In genomic region chrX:23328116-23328515, GRCm38 (mm10) we compare ENCODE assay signal across 9 mouse cellular contexts. TPM values are rescaled to one million over a fixed set of nuclear protein-coding genes. Genes with fewer than 3 reads are reported as not detected.
DNase-seq lines count a peak whose midpoint lies in the region; ATAC-seq and TF ChIP-seq lines count a peak whose summit lies in the region.
"Had no signal": no experiment of that assay in that cellular context is flagged by ENCODE, and none has a peak within 500 bp of the region (broad histone marks: within the 10 kb centered on the region; RNA-seq: fewer than 3 reads in every experiment).

No protein-coding gene starts in this region.

- peak; percentile 52 for TF ChIP-seq CTCF in midbrain, postnatal 0 days (IDR thresholded peaks at IDR 0.05)

- no peak overlapping the region for H3K9ac ChIP-seq in heart, embryonic 11.5 days (ENCODE audit: low read depth, low read length)
- no peak overlapping the region for H3K9ac ChIP-seq in midbrain, postnatal 0 days (replicated peaks; ENCODE audit: low read length, poor library complexity, severe bottlenecking)
- no peak overlapping the region for H3K9ac ChIP-seq in midbrain, embryonic 16.5 days (ENCODE audit: low read depth, low read length)
- no peak overlapping the region for H3K9ac ChIP-seq in hindbrain, embryonic 16.5 days (ENCODE audit: low read depth, low read length)

- ATAC-seq in heart, embryonic 11.5 days (replicated peaks; ENCODE audit: insufficient number of reproducible peaks, low FRiP score, low TSS enrichment): no peak
- no peak for ATAC-seq in midbrain, postnatal 0 days (ENCODE audit: low FRiP score)
- no peak for ATAC-seq in midbrain, embryonic 16.5 days
- ATAC-seq in hindbrain, embryonic 16.5 days: no peak

- H3K36me3 ChIP-seq in heart, embryonic 11.5 days (ENCODE audit: control insufficient read depth, insufficient read depth, low read length): no peaks in the 10 kb centered on the region
- no peaks in the 10 kb centered on the region for H3K36me3 ChIP-seq in midbrain, postnatal 0 days (ENCODE audit: insufficient read depth, low read length)
- H3K36me3 ChIP-seq in midbrain, embryonic 16.5 days (ENCODE audit: control insufficient read depth, insufficient read depth, low read length): no peaks in the 10 kb centered on the region
- no peaks in the 10 kb centered on the region for H3K36me3 ChIP-seq in hindbrain, embryonic 16.5 days (ENCODE audit: control insufficient read depth, insufficient read depth, low read length)

- H3K4me1 ChIP-seq in heart, embryonic 11.5 days (ENCODE audit: control insufficient read depth, insufficient read depth, low read length): no peaks in the 10 kb centered on the region
- H3K4me1 ChIP-seq in midbrain, postnatal 0 days (ENCODE audit: insufficient read depth, low read length): no peaks in the 10 kb centered on the region
- H3K4me1 ChIP-seq in midbrain, embryonic 16.5 days (ENCODE audit: control insufficient read depth, insufficient read depth, low read length): no peaks in the 10 kb centered on the region
- H3K4me1 ChIP-seq in hindbrain, embryonic 16.5 days (ENCODE audit: control insufficient read depth, insufficient read depth, low read depth, low read length): no peaks in the 10 kb centered on the region

- WGBS in heart, embryonic 11.5 days (ENCODE audit: insufficient replicate concordance): 38% methylated on average over 1 of the region's 1 CpGs
- 67% methylated on average over 1 of the region's 1 CpGs for WGBS in midbrain, postnatal 0 days
- WGBS in midbrain, embryonic 16.5 days: 57% methylated on average over 1 of the region's 1 CpGs
- 54% methylated on average over 1 of the region's 1 CpGs for WGBS in hindbrain, embryonic 16.5 days

- H3K27me3 ChIP-seq in heart, embryonic 11.5 days (ENCODE audit: control insufficient read depth, insufficient read depth, low read length): no peaks in the 10 kb centered on the region
- no peaks in the 10 kb centered on the region for H3K27me3 ChIP-seq in midbrain, postnatal 0 days (ENCODE audit: insufficient read depth, low read length)
- H3K27me3 ChIP-seq in midbrain, embryonic 16.5 days (ENCODE audit: control insufficient read depth, insufficient read depth, low read depth, low read length): no peaks in the 10 kb centered on the region
- H3K27me3 ChIP-seq in hindbrain, embryonic 16.5 days (replicated peaks; ENCODE audit: control insufficient read depth, insufficient read depth, low read length): no peaks in the 10 kb centered on the region

- no peak overlapping the region for H3K4me3 ChIP-seq in heart, embryonic 11.5 days (ENCODE audit: low read depth, low read length)
- no peak overlapping the region for H3K4me3 ChIP-seq in midbrain, postnatal 0 days (ENCODE audit: low read depth, low read length)
- H3K4me3 ChIP-seq in midbrain, embryonic 16.5 days (ENCODE audit: low read depth, low read length): no peak overlapping the region
- no peak overlapping the region for H3K4me3 ChIP-seq in hindbrain, embryonic 16.5 days (ENCODE audit: low read length)
- H3K4me3 ChIP-seq: myocyte had no signal

- no peak overlapping the region for H3K4me2 ChIP-seq in heart, embryonic 11.5 days
- no peak overlapping the region for H3K4me2 ChIP-seq in midbrain, postnatal 0 days (ENCODE audit: low read depth, low read length, poor library complexity, severe bottlenecking)
- H3K4me2 ChIP-seq in midbrain, embryonic 16.5 days (ENCODE audit: low read length): no peak overlapping the region
- H3K4me2 ChIP-seq in hindbrain, embryonic 16.5 days (ENCODE audit: low read length): no peak overlapping the region

- DNase-seq in heart, postnatal 10 days: peak; percentile 2 to 7
- no peak for DNase-seq in midbrain, postnatal 0 days (ENCODE audit: low spot score)
- peak; percentile 4 for DNase-seq in c-Kit-negative CD71-positive TER-119-positive erythroid progenitor cells, embryonic 14.5 days (ENCODE audit: low read depth, low spot score)
- DNase-seq in lung, postnatal 36 days: peak; percentile 34
- DNase-seq in urinary bladder, adult 18-20 months (ENCODE audit: low spot score in 2 of 2): no peak

- no peaks in the 10 kb centered on the region for H3K9me3 ChIP-seq in heart, embryonic 11.5 days (replicated peaks; ENCODE audit: control insufficient read depth, low read length)
- no peaks in the 10 kb centered on the region for H3K9me3 ChIP-seq in midbrain, postnatal 0 days (ENCODE audit: low read length)
- H3K9me3 ChIP-seq in midbrain, embryonic 16.5 days (replicated peaks; ENCODE audit: control insufficient read depth, low read length, poor library complexity, severe bottlenecking): no peaks in the 10 kb centered on the region
- no peaks in the 10 kb centered on the region for H3K9me3 ChIP-seq in hindbrain, embryonic 16.5 days (ENCODE audit: control insufficient read depth, low read length)

- no peak overlapping the region for H3K27ac ChIP-seq in heart, embryonic 11.5 days (ENCODE audit: low read depth, low read length)
- no peak overlapping the region for H3K27ac ChIP-seq in midbrain, postnatal 0 days (ENCODE audit: low read depth, low read length)
- H3K27ac ChIP-seq in midbrain, embryonic 16.5 days (ENCODE audit: low read length): no peak overlapping the region
- no peak overlapping the region for H3K27ac ChIP-seq in hindbrain, embryonic 16.5 days (ENCODE audit: low read depth, low read length)

- intact Hi-C loops in heart, postnatal 10 days (cut with DNase I): loop anchor here (1.0 kb wide), 1 partner anchor 237 kb away; no protein-coding TSS in a partner anchor

RNA-seq across cellular contexts. Expression of gene Klhl13, which starts 36.8 kb away (rescaled TPM):
- total RNA-seq in heart, postnatal 10 days (2021): 10 to 100 TPM; 31.4 to 35.3 TPM
- 82.4 and 93.5 TPM in 2 replicates for polyA plus RNA-seq in heart, embryonic 11.5 days (2014; fragmentation: Nextera tagmentation; extraction: Ambion mirVana)
- 255 and 281 TPM in 2 replicates for total RNA-seq in midbrain, postnatal 0 days (2014; rRNA removed)
- polyA plus RNA-seq in midbrain, postnatal 0 days (2015; fragmentation: Nextera tagmentation; extraction: Ambion mirVana): 149 and 154 TPM in 2 replicates
- polyA plus RNA-seq in midbrain, embryonic 16.5 days (2015; fragmentation: Nextera tagmentation; extraction: Ambion mirVana): 184 and 188 TPM in 2 replicates
- polyA plus RNA-seq in hindbrain, embryonic 16.5 days (2015; fragmentation: Nextera tagmentation; extraction: Ambion mirVana): 142 and 147 TPM in 2 replicates

Comparison
In these comparisons a context has a peak if more than half of its experiments do, and no peak if none do; other contexts are left out.
1. DNase-seq: peak in heart, postnatal 10 days (2 of 2), c-Kit-negative CD71-positive TER-119-positive erythroid progenitor cells, embryonic 14.5 days (single experiment) and lung, postnatal 36 days (single experiment); none in midbrain, postnatal 0 days (single experiment) and urinary bladder, adult 18-20 months (0 of 2).